Mouse (Mus musculus): Measurements from ENCODE around the gene Ncoa1. TPM values are rescaled to one million over a fixed set of nuclear protein-coding genes. Genes with fewer than 3 reads are reported as not detected.
"Not testable (repeated sequence)": the region's sequence is repeated elsewhere in the genome, so short reads cannot be mapped to it uniquely, and the experiment has no call there.

Ncoa1 gene
- total RNA-seq, 2 experiments from 2014 or later: 39.1 to 40.7 TPM

- no peak for DNase-seq
Observed at GRCm38 (mm10) chr12:4475251-4475993, 1.6 kb downstream of the Ncoa1 start.

- no peak for DNase-seq
Observed at GRCm38 (mm10) chr12:4469115-4469514, 7.9 kb downstream of the Ncoa1 start.

GRCm38 (mm10) chr12:4463701-4464100, 13.3 kb downstream of the Ncoa1 start:
- no peak for DNase-seq

GRCm38 (mm10) chr12:4462420-4462819, 14.6 kb downstream of the Ncoa1 start:
- DNase-seq: no peak

- DNase-seq: no peak
Observed at GRCm38 (mm10) chr12:4460990-4461389, 16.0 kb downstream of the Ncoa1 start.

GRCm38 (mm10) chr12:4454956-4455565, 21.9 kb downstream of the Ncoa1 start:
- DNase-seq: no peak

GRCm38 (mm10) chr12:4454248-4454647, 22.7 kb downstream of the Ncoa1 start:
- DNase-seq: no peak

- no peak for DNase-seq
Observed at GRCm38 (mm10) chr12:4452233-4452632, 24.7 kb downstream of the Ncoa1 start.

- not testable (repeated sequence) for DNase-seq
Observed at GRCm38 (mm10) chr12:4450485-4450884, 26.5 kb downstream of the Ncoa1 start.

GRCm38 (mm10) chr12:4448076-4448589, 28.8 kb downstream of the Ncoa1 start:
- no peak for DNase-seq

GRCm38 (mm10) chr12:4444946-4445345, 32.0 kb downstream of the Ncoa1 start:
- DNase-seq: no peak

GRCm38 (mm10) chr12:4441451-4441850, 35.5 kb downstream of the Ncoa1 start:
- DNase-seq: no peak

GRCm38 (mm10) chr12:4436198-4436597, 40.8 kb downstream of the Ncoa1 start:
- DNase-seq: no peak

GRCm38 (mm10) chr12:4433549-4433948, 43.4 kb downstream of the Ncoa1 start:
- no peak for DNase-seq

- no peak for DNase-seq
Observed at GRCm38 (mm10) chr12:4431978-4432377, 45.0 kb downstream of the Ncoa1 start.

GRCm38 (mm10) chr12:4430061-4430825, 46.7 kb downstream of the Ncoa1 start:
- no peak for DNase-seq

GRCm38 (mm10) chr12:4418824-4419223, 58.2 kb downstream of the Ncoa1 start:
- no peak for DNase-seq

GRCm38 (mm10) chr12:4417626-4418263, 59.2 kb downstream of the Ncoa1 start:
- no peak for DNase-seq

- DNase-seq: no peak
Observed at GRCm38 (mm10) chr12:4407085-4407484, 69.9 kb downstream of the Ncoa1 start.

- DNase-seq: no peak
Observed at GRCm38 (mm10) chr12:4406155-4406554, 70.8 kb downstream of the Ncoa1 start.

- DNase-seq: no peak
Observed at GRCm38 (mm10) chr12:4403206-4403605, 73.8 kb downstream of the Ncoa1 start.

- no peak for DNase-seq
Observed at GRCm38 (mm10) chr12:4396221-4396620, 80.8 kb downstream of the Ncoa1 start.

GRCm38 (mm10) chr12:4392590-4392989, 84.4 kb downstream of the Ncoa1 start:
- no peak for DNase-seq

All from heart, postnatal 4 days (tissue).